Mouse (Mus musculus): Measurements from ENCODE around the gene Cd47. TPM values are rescaled to one million over a fixed set of nuclear protein-coding genes. Genes with fewer than 3 reads are reported as not detected.
"Not testable (repeated sequence)": the region's sequence is repeated elsewhere in the genome, so short reads cannot be mapped to it uniquely, and the experiment has no call there.

The Cd47 gene
- polyA plus RNA-seq, 1 experiment from 2014 or later = 93.0 TPM

DNA sequence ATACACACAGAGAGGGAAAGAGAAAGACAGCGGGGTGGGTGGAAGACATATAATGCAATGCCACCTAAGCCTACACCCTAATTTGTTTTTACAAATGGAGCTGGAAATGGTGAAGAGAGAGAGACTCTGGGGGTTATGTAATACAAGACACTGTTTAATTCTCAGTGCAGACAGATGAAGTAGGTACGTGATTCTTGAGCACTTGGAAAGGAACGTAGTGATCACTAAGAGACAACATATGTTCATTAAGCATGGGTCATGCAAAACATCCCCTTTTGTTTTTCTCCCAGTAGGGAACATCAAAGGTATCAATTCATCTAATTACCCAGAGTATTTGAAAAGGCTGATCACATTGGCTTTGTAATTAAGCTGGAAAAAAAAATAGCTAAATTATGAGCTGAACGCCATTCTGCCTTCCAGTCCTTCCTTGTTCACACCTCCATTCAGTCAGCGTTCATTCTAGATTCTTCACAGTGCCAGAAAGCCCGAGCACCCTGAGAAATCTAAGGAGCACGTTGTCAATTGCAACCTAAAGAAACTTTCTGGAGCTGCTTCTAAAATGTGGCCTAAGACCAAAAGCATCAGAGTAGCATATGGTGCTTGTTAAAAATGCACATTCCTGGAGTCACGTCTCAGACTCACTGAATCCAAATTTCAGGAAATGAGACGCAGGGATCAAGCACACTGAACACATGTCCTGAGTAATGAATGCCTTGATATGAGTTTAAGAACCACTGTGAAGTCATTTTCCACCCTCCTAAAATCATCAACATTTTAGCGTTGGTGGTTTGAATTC, 12.7 kb downstream of the Cd47 start:
- no peak overlapping the region for H3K4me3 ChIP-seq (ENCODE audit: low read length)
- no peaks in the 10 kb centered on the region for H3K27me3 ChIP-seq (ENCODE audit: control insufficient read depth, insufficient read depth, low read length)
- no peaks in the 10 kb centered on the region for H3K4me1 ChIP-seq (ENCODE audit: control insufficient read depth, insufficient read depth, low read length)
- H3K9ac ChIP-seq (ENCODE audit: low read length) = no peak overlapping the region
- WGBS = 75% methylated on average over 10 of the region's 10 CpGs
- no peak overlapping the region for H3K4me2 ChIP-seq (ENCODE audit: low read depth, low read length)
- H3K9me3 ChIP-seq (replicated peaks; ENCODE audit: control insufficient read depth, low read length) = no peaks in the 10 kb centered on the region
- no peak overlapping the region for H3K27ac ChIP-seq (ENCODE audit: low read length)
- H3K36me3 ChIP-seq (ENCODE audit: control insufficient read depth, insufficient read depth) = no peaks in the 10 kb centered on the region
- ATAC-seq (replicated peaks; ENCODE audit: extremely low read depth, insufficient read depth, low FRiP score) = no peak

GRCm38 (mm10) chr16:49814419-49814818, 14.1 kb downstream of the Cd47 start:
- H3K4me1 ChIP-seq (ENCODE audit: control insufficient read depth, insufficient read depth, low read length) = no peaks in the 10 kb centered on the region
- H3K27me3 ChIP-seq (ENCODE audit: control insufficient read depth, insufficient read depth, low read length) = no peaks in the 10 kb centered on the region
- H3K36me3 ChIP-seq (ENCODE audit: control insufficient read depth, insufficient read depth) = no peaks in the 10 kb centered on the region
- no peak overlapping the region for H3K4me2 ChIP-seq (ENCODE audit: low read depth, low read length)
- H3K9ac ChIP-seq (ENCODE audit: low read length) = no peak overlapping the region
- ATAC-seq (replicated peaks; ENCODE audit: extremely low read depth, insufficient read depth, low FRiP score) = no peak
- no peak overlapping the region for H3K4me3 ChIP-seq (ENCODE audit: low read length)
- no peak overlapping the region for H3K27ac ChIP-seq (ENCODE audit: low read length)
- no peaks in the 10 kb centered on the region for H3K9me3 ChIP-seq (replicated peaks; ENCODE audit: control insufficient read depth, low read length)
- WGBS = 56% methylated on average over 4 of the region's 4 CpGs

DNA sequence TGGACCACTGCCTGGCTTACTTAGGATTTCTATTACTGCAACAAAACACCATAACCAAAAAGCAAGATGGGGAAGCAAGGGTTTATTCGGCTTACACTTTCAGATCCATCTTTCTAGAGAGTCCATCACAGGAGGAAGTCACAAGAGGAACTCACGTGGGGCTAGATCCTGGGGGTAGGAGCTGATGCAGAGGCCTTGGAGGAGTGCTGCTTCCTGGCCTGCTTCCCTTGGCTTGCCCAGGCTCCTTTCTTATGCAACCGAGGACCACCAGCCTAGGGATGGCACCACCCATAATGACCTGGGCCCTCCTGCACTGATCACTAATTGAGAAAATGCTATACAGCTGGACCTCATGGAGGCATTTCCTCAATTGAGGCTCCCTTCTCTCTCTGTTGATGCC, 16.6 kb downstream of the Cd47 start:
- no peaks in the 10 kb centered on the region for H3K27me3 ChIP-seq (ENCODE audit: control insufficient read depth, insufficient read depth, low read length)
- 84% methylated on average over 3 of the region's 3 CpGs for WGBS
- H3K9me3 ChIP-seq (replicated peaks; ENCODE audit: control insufficient read depth, low read length) = no peaks in the 10 kb centered on the region
- H3K36me3 ChIP-seq (ENCODE audit: control insufficient read depth, insufficient read depth) = no peaks in the 10 kb centered on the region
- no peak overlapping the region for H3K27ac ChIP-seq (ENCODE audit: low read length)
- H3K4me1 ChIP-seq (ENCODE audit: control insufficient read depth, insufficient read depth, low read length) = no peaks in the 10 kb centered on the region
- no peak for ATAC-seq (replicated peaks; ENCODE audit: extremely low read depth, insufficient read depth, low FRiP score)
- H3K4me2 ChIP-seq (ENCODE audit: low read depth, low read length) = no peak overlapping the region
- H3K4me3 ChIP-seq (ENCODE audit: low read length) = no peak overlapping the region
- no peak overlapping the region for H3K9ac ChIP-seq (ENCODE audit: low read length)

DNA sequence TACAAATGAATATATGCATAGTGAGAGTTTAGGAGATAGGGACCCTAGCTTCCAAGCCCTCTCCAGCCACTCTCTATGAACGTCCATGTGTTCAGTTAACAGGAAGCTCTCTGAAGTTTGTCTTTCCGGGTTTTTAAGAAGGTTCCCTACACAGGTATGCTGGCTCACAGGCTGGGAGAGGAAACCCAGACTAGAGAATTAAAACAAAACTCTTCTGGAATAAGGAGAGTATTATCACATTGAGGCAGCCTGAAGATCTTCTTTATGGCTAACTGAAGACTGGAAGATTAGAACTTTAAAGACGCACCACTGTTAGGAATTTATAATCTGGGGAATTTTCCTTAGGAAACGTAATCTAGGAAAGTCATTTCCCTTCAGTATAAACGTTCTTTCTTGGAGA, 17.8 kb downstream of the Cd47 start:
- H3K4me3 ChIP-seq (ENCODE audit: low read length) = no peak overlapping the region
- no peak for ATAC-seq (replicated peaks; ENCODE audit: extremely low read depth, insufficient read depth, low FRiP score)
- no peaks in the 10 kb centered on the region for H3K9me3 ChIP-seq (replicated peaks; ENCODE audit: control insufficient read depth, low read length)
- no peaks in the 10 kb centered on the region for H3K27me3 ChIP-seq (ENCODE audit: control insufficient read depth, insufficient read depth, low read length)
- WGBS = 56% methylated on average over 5 of the region's 5 CpGs
- no peak overlapping the region; the same call in 1 of the 2 replicates for H3K27ac ChIP-seq (ENCODE audit: low read length)
- no peaks in the 10 kb centered on the region for H3K36me3 ChIP-seq (ENCODE audit: control insufficient read depth, insufficient read depth)
- H3K9ac ChIP-seq (ENCODE audit: low read length) = no peak overlapping the region
- no peak overlapping the region for H3K4me2 ChIP-seq (ENCODE audit: low read depth, low read length)
- H3K4me1 ChIP-seq (ENCODE audit: control insufficient read depth, insufficient read depth, low read length) = no peaks in the 10 kb centered on the region

- Histone ChIP-seq H3K9me3 (replicated peaks; ENCODE audit: control insufficient read depth, low read length) (no peaks in the 10 kb centered on the region), H3K9ac (ENCODE audit: low read length) (no peak overlapping the region), H3K4me1 (ENCODE audit: control insufficient read depth, insufficient read depth, low read length) (no peaks in the 10 kb centered on the region), H3K27ac (ENCODE audit: low read length) (no peak overlapping the region), H3K36me3 (ENCODE audit: control insufficient read depth, insufficient read depth) (no peaks in the 10 kb centered on the region), H3K4me2 (ENCODE audit: low read depth, low read length) (no peak overlapping the region), H3K27me3 (ENCODE audit: control insufficient read depth, insufficient read depth, low read length) (no peaks in the 10 kb centered on the region), H3K4me3 (ENCODE audit: low read length) (no peak overlapping the region)
- peak; percentile 63 for ATAC-seq (replicated peaks; ENCODE audit: extremely low read depth, insufficient read depth, low FRiP score)
- 61% methylated on average over 6 of the region's 6 CpGs for WGBS
Observed at GRCm38 (mm10) chr16:49818627-49819026, 18.3 kb downstream of the Cd47 start.

- WGBS = 70% methylated on average over 3 of the region's 3 CpGs
- no peak overlapping the region for H3K4me3 ChIP-seq (ENCODE audit: low read length)
- H3K9ac ChIP-seq (ENCODE audit: low read length) = no peak overlapping the region
- H3K27ac ChIP-seq (ENCODE audit: low read length) = 0 out of 2 replicates have a peak overlapping the region, but pooled peaks have one; percentile 38
- ATAC-seq (replicated peaks; ENCODE audit: extremely low read depth, insufficient read depth, low FRiP score) = no peak
- no peak overlapping the region for H3K4me2 ChIP-seq (ENCODE audit: low read depth, low read length)
- H3K27me3 ChIP-seq (ENCODE audit: control insufficient read depth, insufficient read depth, low read length) = no peaks in the 10 kb centered on the region
- H3K36me3 ChIP-seq (ENCODE audit: control insufficient read depth, insufficient read depth) = no peaks in the 10 kb centered on the region
- no peaks in the 10 kb centered on the region for H3K9me3 ChIP-seq (replicated peaks; ENCODE audit: control insufficient read depth, low read length)
- no peaks in the 10 kb centered on the region for H3K4me1 ChIP-seq (ENCODE audit: control insufficient read depth, insufficient read depth, low read length)
Observed at GRCm38 (mm10) chr16:49819494-49819893, 19.2 kb downstream of the Cd47 start.

DNA sequence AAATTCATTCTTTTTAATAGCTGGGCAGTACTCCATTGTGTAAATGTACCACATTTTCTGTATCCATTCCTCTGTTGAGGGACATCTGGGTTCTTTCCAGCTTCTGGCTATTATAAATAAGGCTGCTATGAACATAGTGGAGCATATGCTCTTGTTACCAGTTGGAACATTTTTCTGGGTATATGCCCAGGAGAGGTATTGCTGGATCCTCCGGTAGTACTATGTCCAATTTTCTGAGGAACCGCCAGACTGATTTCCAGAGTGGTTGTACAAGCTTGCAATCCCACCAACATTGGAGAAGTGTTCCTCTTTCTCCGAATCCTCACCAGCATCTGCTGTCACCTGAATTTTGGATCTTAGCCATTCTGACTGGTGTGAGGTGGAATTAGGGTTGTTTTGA, 30.6 kb downstream of the Cd47 start:
- not testable (repeated sequence) for H3K27ac ChIP-seq (ENCODE audit: low read length); H3K9me3 ChIP-seq (replicated peaks; ENCODE audit: control insufficient read depth, low read length); H3K9ac ChIP-seq (ENCODE audit: low read length); H3K4me2 ChIP-seq (ENCODE audit: low read depth, low read length); H3K36me3 ChIP-seq (ENCODE audit: control insufficient read depth, insufficient read depth); H3K27me3 ChIP-seq (ENCODE audit: control insufficient read depth, insufficient read depth, low read length); H3K4me3 ChIP-seq (ENCODE audit: low read length); H3K4me1 ChIP-seq (ENCODE audit: control insufficient read depth, insufficient read depth, low read length); ATAC-seq (replicated peaks; ENCODE audit: extremely low read depth, insufficient read depth, low FRiP score)
- WGBS = 89% methylated on average over 3 of the region's 3 CpGs

DNA sequence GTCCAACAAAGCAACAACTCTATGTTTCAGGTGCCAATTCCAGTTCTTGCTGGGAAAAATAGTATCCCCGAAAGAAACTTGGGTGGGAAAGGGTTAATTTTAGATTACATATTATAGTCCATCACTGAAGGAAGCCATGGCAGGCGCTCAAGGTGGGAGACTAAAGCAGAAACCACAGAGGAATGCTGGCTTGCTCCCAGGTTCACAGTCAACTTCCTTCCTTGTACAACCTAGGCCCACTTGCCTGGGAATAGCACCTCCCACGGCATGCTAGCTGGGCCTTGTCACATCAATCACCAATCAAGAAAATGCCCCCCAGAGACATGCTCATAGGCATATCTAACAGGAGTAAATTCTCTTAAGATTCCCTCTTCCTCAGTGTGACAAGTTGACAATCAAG, 32.0 kb downstream of the Cd47 start:
- H3K4me2 ChIP-seq (ENCODE audit: low read depth, low read length) = no peak overlapping the region
- no peaks in the 10 kb centered on the region for H3K27me3 ChIP-seq (ENCODE audit: control insufficient read depth, insufficient read depth, low read length)
- H3K27ac ChIP-seq (ENCODE audit: low read length) = no peak overlapping the region
- H3K9me3 ChIP-seq (replicated peaks; ENCODE audit: control insufficient read depth, low read length) = no peaks in the 10 kb centered on the region
- H3K4me1 ChIP-seq (ENCODE audit: control insufficient read depth, insufficient read depth, low read length) = no peaks in the 10 kb centered on the region
- no peak overlapping the region for H3K4me3 ChIP-seq (ENCODE audit: low read length)
- H3K9ac ChIP-seq (ENCODE audit: low read length) = no peak overlapping the region
- H3K36me3 ChIP-seq (ENCODE audit: control insufficient read depth, insufficient read depth) = no peaks in the 10 kb centered on the region
- WGBS = 67% methylated on average over 3 of the region's 3 CpGs
- no peak for ATAC-seq (replicated peaks; ENCODE audit: extremely low read depth, insufficient read depth, low FRiP score)

DNA sequence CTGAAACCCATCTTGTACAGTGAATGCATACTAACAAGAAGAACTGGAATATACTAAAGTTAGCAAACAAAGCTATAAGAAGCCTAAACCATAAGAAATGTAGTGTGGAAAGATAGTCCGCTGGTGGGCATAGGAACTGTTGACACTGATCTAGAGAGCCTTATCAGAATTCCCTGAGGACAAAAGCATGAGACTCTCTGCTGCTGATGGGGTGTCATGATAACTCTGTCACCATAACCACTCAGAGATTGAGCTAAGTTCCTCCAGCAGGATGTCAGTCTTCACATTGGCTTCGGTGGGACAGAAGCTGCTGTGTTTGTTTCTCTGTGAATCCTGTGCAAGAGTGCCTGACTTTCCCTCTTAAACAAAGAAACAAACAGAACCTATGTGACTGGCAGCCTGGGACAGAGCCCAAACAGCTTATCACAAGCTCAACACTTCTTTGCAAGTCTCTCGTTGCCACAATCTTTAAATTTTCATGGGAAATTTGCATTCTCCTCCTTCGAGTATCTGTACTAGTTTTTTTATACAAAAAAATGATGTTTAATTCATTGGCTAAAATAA, 33.9 kb downstream of the Cd47 start:
- Histone ChIP-seq H3K4me2 (ENCODE audit: low read depth, low read length) (no peak overlapping the region), H3K36me3 (ENCODE audit: control insufficient read depth, insufficient read depth) (no peaks in the 10 kb centered on the region), H3K27me3 (ENCODE audit: control insufficient read depth, insufficient read depth, low read length) (no peaks in the 10 kb centered on the region), H3K4me3 (ENCODE audit: low read length) (no peak overlapping the region), H3K9me3 (replicated peaks; ENCODE audit: control insufficient read depth, low read length) (no peaks in the 10 kb centered on the region), H3K4me1 (ENCODE audit: control insufficient read depth, insufficient read depth, low read length) (no peaks in the 10 kb centered on the region), H3K9ac (ENCODE audit: low read length) (no peak overlapping the region), H3K27ac (ENCODE audit: low read length) (no peak overlapping the region)
- 13% methylated on average over 4 of the region's 4 CpGs for WGBS
- no peak for ATAC-seq (replicated peaks; ENCODE audit: extremely low read depth, insufficient read depth, low FRiP score)

All from heart, embryonic 16.5 days (tissue).